Mouse (Mus musculus): Measurements from ENCODE around the gene Manba. TPM values are rescaled to one million over a fixed set of nuclear protein-coding genes. Genes with fewer than 3 reads are reported as not detected.
"Not testable (repeated sequence)": the region's sequence is repeated elsewhere in the genome, so short reads cannot be mapped to it uniquely, and the experiment has no call there.

Manba gene
- polyA plus RNA-seq, 1 experiment from 2014 or later: 9.2 TPM

- Histone ChIP-seq H3K9ac (replicated peaks; ENCODE audit: low read depth) (no peak overlapping the region), H3K27me3 (replicated peaks; ENCODE audit: insufficient read depth, low read length) (no peaks in the 10 kb centered on the region), H3K27ac (ENCODE audit: low read length) (no peak overlapping the region), H3K9me3 (ENCODE audit: low read length) (no peaks in the 10 kb centered on the region), H3K4me2 (replicated peaks; ENCODE audit: low read depth, low read length) (no peak overlapping the region), H3K4me3 (ENCODE audit: low read depth, low read length) (no peak overlapping the region), H3K36me3 (ENCODE audit: insufficient read depth, low read length) (no peaks in the 10 kb centered on the region), H3K4me1 (ENCODE audit: insufficient read depth, low read depth, low read length) (no peaks in the 10 kb centered on the region)
- DNase-seq (ENCODE audit: low spot score): peak; percentile 95
- peak; percentile 65 for TF ChIP-seq EP300 (IDR thresholded peaks at IDR 0.05)
- TF ChIP-seq CTCF (IDR thresholded peaks at IDR 0.05): no peak
- 22% methylated on average over 6 of the region's 6 CpGs for WGBS
- ATAC-seq: peak; percentile 93
These were observed 31.5 kb downstream of the Manba start for GRCm38 (mm10) chr3:135516891-135517290.

GRCm38 (mm10) chr3:135518882-135519281, 33.5 kb downstream of the Manba start:
- Histone ChIP-seq H3K4me2 (replicated peaks; ENCODE audit: low read depth, low read length) (no peak overlapping the region), H3K9me3 (ENCODE audit: low read length) (no peaks in the 10 kb centered on the region), H3K4me1 (ENCODE audit: insufficient read depth, low read depth, low read length) (peaks cover 4% of the 10 kb centered on the region; the same call in 1 of the 2 replicates), H3K27ac (ENCODE audit: low read length) (no peak overlapping the region), H3K36me3 (ENCODE audit: insufficient read depth, low read length) (no peaks in the 10 kb centered on the region), H3K9ac (replicated peaks; ENCODE audit: low read depth) (no peak overlapping the region), H3K4me3 (ENCODE audit: low read depth, low read length) (no peak overlapping the region), H3K27me3 (replicated peaks; ENCODE audit: insufficient read depth, low read length) (no peaks in the 10 kb centered on the region)
- no peak for TF ChIP-seq CTCF (IDR thresholded peaks at IDR 0.05)
- ATAC-seq (no peak), DNase-seq (ENCODE audit: low spot score) (no peak)
- WGBS: 81% methylated on average over 5 of the region's 5 CpGs

GRCm38 (mm10) chr3:135519584-135519983, 34.2 kb downstream of the Manba start:
- 64% methylated on average over 6 of the region's 6 CpGs for WGBS
- no peak for TF ChIP-seq CTCF (IDR thresholded peaks at IDR 0.05)
- TF ChIP-seq EP300 (IDR thresholded peaks at IDR 0.05): no peak
- Histone ChIP-seq H3K4me2 (replicated peaks; ENCODE audit: low read depth, low read length) (no peak overlapping the region), H3K27ac (ENCODE audit: low read length) (no peak overlapping the region), H3K9ac (replicated peaks; ENCODE audit: low read depth) (no peak overlapping the region), H3K9me3 (ENCODE audit: low read length) (no peaks in the 10 kb centered on the region), H3K27me3 (replicated peaks; ENCODE audit: insufficient read depth, low read length) (no peaks in the 10 kb centered on the region), H3K4me1 (ENCODE audit: insufficient read depth, low read depth, low read length) (peaks cover 4% of the 10 kb centered on the region; the same call in 1 of the 2 replicates), H3K4me3 (ENCODE audit: low read depth, low read length) (no peak overlapping the region), H3K36me3 (ENCODE audit: insufficient read depth, low read length) (no peaks in the 10 kb centered on the region)
- DNase-seq (ENCODE audit: low spot score): peak; percentile 39
- no peak for ATAC-seq

DNA sequence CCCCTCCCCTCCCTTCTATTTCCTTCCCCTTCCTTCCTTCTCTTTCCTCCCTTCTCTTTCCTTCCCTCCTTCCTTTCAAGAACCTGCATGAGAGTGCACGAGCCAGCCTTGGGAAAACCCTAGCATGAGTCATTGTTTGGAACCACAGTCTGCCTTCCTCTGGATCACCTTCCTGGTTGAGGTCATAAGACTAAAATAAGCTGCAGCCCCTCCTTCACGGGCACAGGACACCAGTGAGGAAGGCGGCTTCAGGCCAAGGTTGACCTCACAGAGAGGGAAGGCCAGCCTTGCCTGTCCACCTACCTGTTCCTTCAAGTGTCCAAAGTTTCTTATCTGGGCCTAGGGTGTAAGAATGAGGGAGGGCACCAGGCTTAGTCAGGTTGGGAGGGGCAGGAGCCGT, 36.6 kb downstream of the Manba start:
- no peaks in the 10 kb centered on the region for H3K9me3 ChIP-seq (ENCODE audit: low read length)
- H3K4me2 ChIP-seq (replicated peaks; ENCODE audit: low read depth, low read length): peak overlapping the region; percentile 34
- H3K36me3 ChIP-seq (ENCODE audit: insufficient read depth, low read length): no peaks in the 10 kb centered on the region
- no peak overlapping the region for H3K9ac ChIP-seq (replicated peaks; ENCODE audit: low read depth)
- H3K4me1 ChIP-seq (ENCODE audit: insufficient read depth, low read depth, low read length): peaks cover 4% of the 10 kb centered on the region; the same call in 1 of the 2 replicates
- peak; percentile 96 for ATAC-seq
- peak overlapping the region; percentile 81 for H3K27ac ChIP-seq (ENCODE audit: low read length)
- 11% methylated on average over 4 of the region's 4 CpGs for WGBS
- no peak overlapping the region for H3K4me3 ChIP-seq (ENCODE audit: low read depth, low read length)
- no peaks in the 10 kb centered on the region for H3K27me3 ChIP-seq (replicated peaks; ENCODE audit: insufficient read depth, low read length)
- peak; percentile 94 for DNase-seq (ENCODE audit: low spot score)
- TF ChIP-seq EP300 (IDR thresholded peaks at IDR 0.05) (peak; percentile 71), CTCF (IDR thresholded peaks at IDR 0.05) (no peak)

DNA sequence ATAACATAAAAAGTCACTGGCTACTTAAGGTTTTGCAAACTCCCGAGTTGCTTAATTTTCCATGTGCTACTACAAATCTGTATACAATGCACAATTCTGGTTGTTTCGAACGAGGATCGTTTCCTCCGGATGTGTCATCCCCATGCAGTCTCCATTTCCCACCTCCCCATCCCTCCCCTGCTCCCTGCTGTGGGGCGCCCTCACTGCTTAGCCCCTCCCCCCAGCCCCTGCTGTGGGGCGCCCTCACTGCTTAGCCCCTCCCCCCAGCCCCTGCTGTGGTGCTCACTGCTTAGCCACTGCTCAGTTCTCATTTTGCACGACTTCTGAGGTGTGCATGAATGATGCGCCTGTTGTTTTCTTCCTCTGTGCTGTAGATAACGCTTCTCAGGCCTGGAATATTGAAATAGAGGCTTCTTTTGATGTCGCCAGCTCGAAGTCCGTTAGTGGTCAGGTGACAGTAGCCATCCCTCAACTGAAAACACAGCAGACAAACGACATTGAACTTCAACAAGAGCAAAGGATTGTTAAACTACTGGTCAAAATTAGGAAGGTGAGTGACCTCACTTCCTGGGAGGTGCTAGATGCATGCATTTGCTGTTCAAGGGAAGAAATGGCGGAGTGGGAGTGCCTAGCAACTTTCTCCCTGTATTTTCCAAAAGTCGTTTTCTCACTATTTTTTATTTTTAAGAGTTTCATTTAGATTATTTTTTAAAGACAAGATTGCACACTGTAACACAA, 37.4 kb downstream of the Manba start:
- Histone ChIP-seq H3K27me3 (replicated peaks; ENCODE audit: insufficient read depth, low read length) (no peaks in the 10 kb centered on the region), H3K4me2 (replicated peaks; ENCODE audit: low read depth, low read length) (peak overlapping the region; percentile 34), H3K9ac (replicated peaks; ENCODE audit: low read depth) (no peak overlapping the region), H3K36me3 (ENCODE audit: insufficient read depth, low read length) (no peaks in the 10 kb centered on the region), H3K4me3 (ENCODE audit: low read depth, low read length) (no peak overlapping the region), H3K4me1 (ENCODE audit: insufficient read depth, low read depth, low read length) (peaks cover 4% of the 10 kb centered on the region; the same call in 1 of the 2 replicates), H3K9me3 (ENCODE audit: low read length) (no peaks in the 10 kb centered on the region), H3K27ac (ENCODE audit: low read length) (peak overlapping the region; percentile 81)
- peak; percentile 39 for ATAC-seq
- TF ChIP-seq EP300 (IDR thresholded peaks at IDR 0.05) (no peak), CTCF (IDR thresholded peaks at IDR 0.05) (no peak)
- 35% methylated on average over 16 of the region's 16 CpGs for WGBS
- peak; percentile 76 for DNase-seq (ENCODE audit: low spot score)

DNA sequence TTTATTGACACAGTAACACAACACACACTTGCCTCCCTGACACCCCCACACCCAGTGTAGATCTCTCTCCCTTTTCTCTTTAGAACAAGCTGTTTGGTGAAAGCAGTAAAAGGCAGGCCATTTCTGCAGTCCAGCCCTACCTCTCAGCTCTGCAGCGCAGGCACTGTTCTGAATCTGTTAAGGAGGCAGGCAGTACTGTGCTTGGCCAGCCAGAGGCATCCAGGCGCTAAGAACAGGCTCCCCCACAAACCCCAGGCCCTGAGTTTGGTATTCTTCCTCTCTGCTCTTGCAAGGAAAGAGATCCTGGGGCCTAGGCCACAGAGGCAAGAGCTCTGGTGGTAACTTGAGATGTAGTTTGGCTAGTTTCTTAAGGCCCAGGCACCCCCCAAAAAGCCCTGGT, 39.5 kb downstream of the Manba start:
- H3K4me3 ChIP-seq (ENCODE audit: low read depth, low read length); H3K4me1 ChIP-seq (ENCODE audit: insufficient read depth, low read depth, low read length); ATAC-seq; H3K27me3 ChIP-seq (replicated peaks; ENCODE audit: insufficient read depth, low read length); DNase-seq (ENCODE audit: low spot score); H3K27ac ChIP-seq (ENCODE audit: low read length); H3K9ac ChIP-seq (replicated peaks; ENCODE audit: low read depth); H3K36me3 ChIP-seq (ENCODE audit: insufficient read depth, low read length); H3K9me3 ChIP-seq (ENCODE audit: low read length); H3K4me2 ChIP-seq (replicated peaks; ENCODE audit: low read depth, low read length): not testable (repeated sequence)
- WGBS: 71% methylated on average over 1 of the region's 2 CpGs

Measured in lung, postnatal 0 days (tissue).